Mouse (Mus musculus) gastrocnemius, postnatal 4 days (tissue): Measurements from ENCODE around the gene Smim14. TPM values are rescaled to one million over a fixed set of nuclear protein-coding genes. Genes with fewer than 3 reads are reported as not detected.

Experiments
- DNase-seq, 2 experiments: peaks; one replicate each; pipeline ENCODE4 v3.0.0; 2021 to 2022; ENCODE audit warnings: low spot score in 2 of 2, mixed read lengths in 2 of 2
- total RNA-seq, 2 experiments: library from RNA; stranded (reverse); gene quantifications; 2 replicates each; pipeline ENCODE4 v1.2.3; 2021

Gene Smim14
- total RNA-seq, 2 experiments from 2014 or later = 63.6 to 70.2 TPM

- DNase-seq = no peak
Observed at GRCm38 (mm10) chr5:65420822-65421221, 116.2 kb downstream of the Smim14 start.

- no peak for DNase-seq
Observed at GRCm38 (mm10) chr5:65419136-65419535, 117.8 kb downstream of the Smim14 start.

GRCm38 (mm10) chr5:65415653-65416458, 121.1 kb downstream of the Smim14 start:
- DNase-seq = no peak

GRCm38 (mm10) chr5:65407989-65408388, 129.0 kb downstream of the Smim14 start:
- DNase-seq = no peak

- peak; percentile 43 to 69 for DNase-seq
Observed at GRCm38 (mm10) chr5:65401251-65401994, 135.6 kb downstream of the Smim14 start.

Other genes with a start within 250 kb of the Smim14 start
- gene Rfc1, start 201.5 kb downstream of the Smim14 start, total RNA-seq = 10 to 100 TPM; 41.2 to 43.6 TPM
- 1 to 10 TPM; 1.4 to 3.7 TPM for gene Klb, start 188.9 kb downstream of the Smim14 start, total RNA-seq
- 1,000 to 10,000 TPM; 1,010 to 1,162 TPM for gene Rpl9, start 145.7 kb downstream of the Smim14 start, total RNA-seq
- 10 to 100 TPM; 45.3 to 59.0 TPM for gene Lias, start 145.7 kb downstream of the Smim14 start, total RNA-seq
- 10 to 100 TPM; 40.8 to 41.9 TPM for gene Ugdh, start 101.2 kb downstream of the Smim14 start, total RNA-seq
- gene Gm43552, start 44.4 kb downstream of the Smim14 start, total RNA-seq = 1 to 10 TPM in 1 of 2 experiments, not detected in 1; 3.0 TPM
- gene Ube2k, start within 50 bp of the Smim14 start, total RNA-seq = 10 to 100 TPM; 77.9 to 88.6 TPM
- gene Pds5a, start 161.1 kb upstream of the Smim14 start, total RNA-seq = 10 to 100 TPM; 84.5 to 85.6 TPM
- 10 to 100 TPM; 61.3 to 67.5 TPM for gene N4bp2, start 226.3 kb upstream of the Smim14 start, total RNA-seq